Mouse (Mus musculus): ENCODE measurements at regions not wholly inside any gene's neighbourhood (a gene's known extent, or its start where the extent isn't known, plus 50 kb on each side); places are given as distances from the start of the nearest gene placed in this dataset.

GRCm38 (mm10) chr12:13677266-13677665 is 408.3 kb downstream of the Nbas start:
- no peak for DNase-seq (ENCODE audit: low spot score)

GRCm38 (mm10) chr12:13669453-13669852 is 400.5 kb downstream of the Nbas start:
- DNase-seq (ENCODE audit: low spot score): no peak

GRCm38 (mm10) chr12:13668485-13669022 is 399.6 kb downstream of the Nbas start:
- no peak for DNase-seq (ENCODE audit: low spot score)

GRCm38 (mm10) chr12:13639336-13639735 is 370.4 kb downstream of the Nbas start:
- DNase-seq (ENCODE audit: low spot score): no peak
